Mouse (Mus musculus): ENCODE results near the gene Prr5.

The Prr5 gene

GRCm38 (mm10) chr15:84643178-84643577 is 26.2 kb upstream of the Prr5 start:
- no peak for TF ChIP-seq GATA4 (IDR thresholded peaks at IDR 0.05; ENCODE audit: insufficient replicate concordance, low read length)

- no peak for TF ChIP-seq GATA4 (IDR thresholded peaks at IDR 0.05; ENCODE audit: insufficient replicate concordance, low read length)
Measured at GRCm38 (mm10) chr15:84651481-84651880, 17.9 kb upstream of the Prr5 start.

- no peak for TF ChIP-seq GATA4 (IDR thresholded peaks at IDR 0.05; ENCODE audit: insufficient replicate concordance, low read length)
Measured at GRCm38 (mm10) chr15:84653151-84653550, 16.3 kb upstream of the Prr5 start.

- no peak for TF ChIP-seq GATA4 (IDR thresholded peaks at IDR 0.05; ENCODE audit: insufficient replicate concordance, low read length)
Measured at GRCm38 (mm10) chr15:84653979-84654966, 15.1 kb upstream of the Prr5 start.

GRCm38 (mm10) chr15:84654975-84655374 is 14.4 kb upstream of the Prr5 start:
- no peak for TF ChIP-seq GATA4 (IDR thresholded peaks at IDR 0.05; ENCODE audit: insufficient replicate concordance, low read length)

- no peak for TF ChIP-seq GATA4 (IDR thresholded peaks at IDR 0.05; ENCODE audit: insufficient replicate concordance, low read length)
Measured at GRCm38 (mm10) chr15:84656689-84657088, 12.7 kb upstream of the Prr5 start.

GRCm38 (mm10) chr15:84657384-84658064 is 11.9 kb upstream of the Prr5 start:
- TF ChIP-seq GATA4 (IDR thresholded peaks at IDR 0.05; ENCODE audit: insufficient replicate concordance, low read length) = no peak

- no peak for TF ChIP-seq GATA4 (IDR thresholded peaks at IDR 0.05; ENCODE audit: insufficient replicate concordance, low read length)
Measured at GRCm38 (mm10) chr15:84658655-84659054, 10.8 kb upstream of the Prr5 start.

- no peak for TF ChIP-seq GATA4 (IDR thresholded peaks at IDR 0.05; ENCODE audit: insufficient replicate concordance, low read length)
Measured at GRCm38 (mm10) chr15:84659856-84660255, 9.6 kb upstream of the Prr5 start.

GRCm38 (mm10) chr15:84661274-84661673 is 8.1 kb upstream of the Prr5 start:
- no peak for TF ChIP-seq GATA4 (IDR thresholded peaks at IDR 0.05; ENCODE audit: insufficient replicate concordance, low read length)

GRCm38 (mm10) chr15:84662952-84663684 is 6.3 kb upstream of the Prr5 start:
- TF ChIP-seq GATA4 (IDR thresholded peaks at IDR 0.05; ENCODE audit: insufficient replicate concordance, low read length) = no peak

- no peak for TF ChIP-seq GATA4 (IDR thresholded peaks at IDR 0.05; ENCODE audit: insufficient replicate concordance, low read length)
Measured at GRCm38 (mm10) chr15:84663685-84664060, 5.7 kb upstream of the Prr5 start.

- no peak for TF ChIP-seq GATA4 (IDR thresholded peaks at IDR 0.05; ENCODE audit: insufficient replicate concordance, low read length)
Measured at GRCm38 (mm10) chr15:84664542-84665460, 4.6 kb upstream of the Prr5 start.

GRCm38 (mm10) chr15:84665662-84666061 is 3.8 kb upstream of the Prr5 start:
- no peak for TF ChIP-seq GATA4 (IDR thresholded peaks at IDR 0.05; ENCODE audit: insufficient replicate concordance, low read length)

Data from liver, adult (tissue).